ENCODE assay signal across 17 mouse cellular contexts in the genomic region with DNA sequence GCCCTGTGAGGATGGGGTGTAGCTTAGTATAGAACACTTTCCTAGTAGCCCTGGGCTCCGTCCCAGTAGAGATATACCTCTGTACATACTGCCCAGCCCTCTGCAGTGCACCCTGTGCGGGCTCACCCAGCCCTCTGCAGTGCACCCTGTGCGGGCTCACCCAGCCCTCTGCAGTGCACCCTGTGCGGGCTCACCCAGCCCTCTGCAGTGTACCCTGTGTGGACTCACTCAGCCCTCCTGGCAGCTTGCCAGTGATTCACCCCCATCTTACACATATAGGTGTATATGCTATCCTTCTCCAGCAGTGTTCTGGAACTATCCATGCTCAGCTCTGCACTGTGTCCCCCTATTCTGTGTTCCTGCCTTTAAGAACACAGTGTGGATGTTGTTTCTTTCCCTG. TPM values are rescaled to one million over a fixed set of nuclear protein-coding genes. Genes with fewer than 3 reads are reported as not detected.
A peak's percentile ranks its signal among the peaks of the same experiment; 100 is the strongest.
DNase-seq lines count a peak whose midpoint lies in the region; ATAC-seq lines count a peak whose summit lies in the region.
"Had no signal": no experiment of that assay in that cellular context is flagged by ENCODE, and none has a peak within 500 bp of the region (broad histone marks: within the 10 kb centered on the region; RNA-seq: fewer than 3 reads in every experiment).

No protein-coding gene starts in this region.

- H3K27ac ChIP-seq in hindbrain, embryonic 10.5 days, result 0 out of 2 replicates have a peak overlapping the region, but pooled peaks have one; percentile 30
- no peak overlapping the region for H3K27ac ChIP-seq in hindbrain, embryonic 11.5 days (ENCODE audit: low read depth, low read length)
- H3K27ac ChIP-seq in embryonic facial prominence, embryonic 11.5 days (replicated peaks; ENCODE audit: low read depth, low read length), result no peak overlapping the region
- no peak overlapping the region for H3K27ac ChIP-seq in hindbrain, embryonic 12.5 days
- H3K27ac ChIP-seq in stomach, embryonic 15.5 days, result no peak overlapping the region
- H3K27ac ChIP-seq: heart, adult 2 months; intestine, embryonic 15.5 days; liver, embryonic 13.5 days; lung, embryonic 15.5 days; neural tube, embryonic 13.5 days had no signal

- H3K4me2 ChIP-seq in hindbrain, embryonic 11.5 days (replicated peaks; ENCODE audit: low read depth, low read length), result no peak overlapping the region
- H3K4me2 ChIP-seq in embryonic facial prominence, embryonic 11.5 days (ENCODE audit: low read depth, low read length), result no peak overlapping the region
- no peak overlapping the region for H3K4me2 ChIP-seq in hindbrain, embryonic 12.5 days (replicated peaks)
- H3K4me2 ChIP-seq in stomach, embryonic 15.5 days, result no peak overlapping the region
- H3K4me2 ChIP-seq: intestine, embryonic 15.5 days; liver, embryonic 13.5 days; lung, embryonic 15.5 days; neural tube, embryonic 13.5 days had no signal

- no peak for ATAC-seq in hindbrain, embryonic 11.5 days (ENCODE audit: low FRiP score)
- ATAC-seq in embryonic facial prominence, embryonic 11.5 days (replicated peaks; ENCODE audit: insufficient number of reproducible peaks, low FRiP score, low TSS enrichment, low read depth), result 0 out of 2 replicates have a peak, but pooled peaks have one; percentile 16
- 0 out of 2 replicates have a peak, but pooled peaks have one; percentile 46 for ATAC-seq in hindbrain, embryonic 12.5 days (ENCODE audit: low FRiP score)
- ATAC-seq in stomach, embryonic 15.5 days (ENCODE audit: insufficient read depth, low FRiP score, low read depth), result peak; percentile 40; the same call in 1 of the 2 replicates
- ATAC-seq: intestine, embryonic 15.5 days had no signal

- H3K9me3 ChIP-seq in hindbrain, embryonic 10.5 days, result no peaks in the 10 kb centered on the region
- no peaks in the 10 kb centered on the region for H3K9me3 ChIP-seq in hindbrain, embryonic 11.5 days (ENCODE audit: control insufficient read depth, low read length)
- no peaks in the 10 kb centered on the region for H3K9me3 ChIP-seq in embryonic facial prominence, embryonic 11.5 days (replicated peaks; ENCODE audit: control insufficient read depth, low read length)
- H3K9me3 ChIP-seq in hindbrain, embryonic 12.5 days (replicated peaks), result no peaks in the 10 kb centered on the region
- no peaks in the 10 kb centered on the region for H3K9me3 ChIP-seq in stomach, embryonic 15.5 days
- H3K9me3 ChIP-seq: intestine, embryonic 15.5 days; liver, embryonic 13.5 days; lung, embryonic 15.5 days; neural tube, embryonic 13.5 days had no signal

- no peak overlapping the region for H3K4me3 ChIP-seq in hindbrain, embryonic 10.5 days
- no peak overlapping the region for H3K4me3 ChIP-seq in hindbrain, embryonic 11.5 days (ENCODE audit: low read depth, low read length)
- no peak overlapping the region for H3K4me3 ChIP-seq in embryonic facial prominence, embryonic 11.5 days (ENCODE audit: low read depth, low read length)
- no peak overlapping the region for H3K4me3 ChIP-seq in hindbrain, embryonic 12.5 days
- no peak overlapping the region for H3K4me3 ChIP-seq in stomach, embryonic 15.5 days (replicated peaks)
- H3K4me3 ChIP-seq: heart, adult 2 months; intestine, embryonic 15.5 days; liver, embryonic 13.5 days; lung, embryonic 15.5 days; neural tube, embryonic 13.5 days had no signal

- H3K4me1 ChIP-seq in hindbrain, embryonic 10.5 days (replicated peaks), result peaks cover 29% of the 10 kb centered on the region
- peaks cover under 1% of the 10 kb centered on the region; the same call in 1 of the 2 replicates for H3K4me1 ChIP-seq in hindbrain, embryonic 11.5 days (replicated peaks; ENCODE audit: control insufficient read depth, insufficient read depth, low read length)
- H3K4me1 ChIP-seq in embryonic facial prominence, embryonic 11.5 days (ENCODE audit: control insufficient read depth, insufficient read depth, low read length), result no peaks in the 10 kb centered on the region
- peaks cover 14% of the 10 kb centered on the region for H3K4me1 ChIP-seq in hindbrain, embryonic 12.5 days
- no peaks in the 10 kb centered on the region for H3K4me1 ChIP-seq in stomach, embryonic 15.5 days
- H3K4me1 ChIP-seq: intestine, embryonic 15.5 days; liver, embryonic 13.5 days; lung, embryonic 15.5 days had no signal

- 0 out of 2 replicates have a peak, but pooled peaks cover 3% of the 10 kb centered on the region for H3K36me3 ChIP-seq in hindbrain, embryonic 10.5 days
- H3K36me3 ChIP-seq in hindbrain, embryonic 11.5 days (ENCODE audit: control insufficient read depth, insufficient read depth, low read length), result no peaks in the 10 kb centered on the region
- no peaks in the 10 kb centered on the region for H3K36me3 ChIP-seq in embryonic facial prominence, embryonic 11.5 days (replicated peaks; ENCODE audit: control insufficient read depth, insufficient read depth, low read depth, low read length)
- H3K36me3 ChIP-seq in hindbrain, embryonic 12.5 days, result no peaks in the 10 kb centered on the region
- H3K36me3 ChIP-seq in stomach, embryonic 15.5 days, result no peaks in the 10 kb centered on the region
- H3K36me3 ChIP-seq: intestine, embryonic 15.5 days; liver, embryonic 13.5 days; lung, embryonic 15.5 days; neural tube, embryonic 13.5 days had no signal

- H3K9ac ChIP-seq in hindbrain, embryonic 11.5 days (ENCODE audit: low read depth, low read length), result no peak overlapping the region
- H3K9ac ChIP-seq in embryonic facial prominence, embryonic 11.5 days (replicated peaks; ENCODE audit: low read length), result no peak overlapping the region
- H3K9ac ChIP-seq in hindbrain, embryonic 12.5 days, result no peak overlapping the region
- H3K9ac ChIP-seq in stomach, embryonic 15.5 days, result no peak overlapping the region
- H3K9ac ChIP-seq: intestine, embryonic 15.5 days; liver, embryonic 13.5 days; lung, embryonic 15.5 days; neural tube, embryonic 13.5 days had no signal

- WGBS in hindbrain, embryonic 10.5 days, result 90% methylated on average over 4 of the region's 4 CpGs
- 84% methylated on average over 4 of the region's 4 CpGs for WGBS in hindbrain, embryonic 11.5 days
- 82% methylated on average over 4 of the region's 4 CpGs for WGBS in embryonic facial prominence, embryonic 11.5 days
- WGBS in hindbrain, embryonic 12.5 days, result 83% methylated on average over 4 of the region's 4 CpGs
- 82% methylated on average over 4 of the region's 4 CpGs for WGBS in stomach, embryonic 15.5 days

- no peak for DNase-seq in hindbrain, embryonic 10.5 days (ENCODE audit: low spot score)
- DNase-seq in hindbrain, embryonic 11.5 days (ENCODE audit: low spot score), result no peak
- no peak for DNase-seq in embryonic facial prominence, embryonic 11.5 days (ENCODE audit: low spot score)
- DNase-seq in lung, postnatal 14 days, result no peak
- no peak for DNase-seq in right cerebral cortex, postnatal 36 days (ENCODE audit: low spot score in 2 of 2)
- DNase-seq: cerebellum, adult 9-11 months; gastrocnemius, postnatal 14 days; heart, adult 2 months; heart, postnatal 14 days; liver, embryonic 13.5 days; right cerebral cortex, postnatal 4 days; thymus, adult 2 months had no signal

- no peaks in the 10 kb centered on the region for H3K27me3 ChIP-seq in hindbrain, embryonic 10.5 days (ENCODE audit: insufficient read depth, poor library complexity, severe bottlenecking)
- no peaks in the 10 kb centered on the region for H3K27me3 ChIP-seq in hindbrain, embryonic 11.5 days (ENCODE audit: control insufficient read depth, insufficient read depth, low read length)
- no peaks in the 10 kb centered on the region for H3K27me3 ChIP-seq in embryonic facial prominence, embryonic 11.5 days (ENCODE audit: control insufficient read depth, insufficient read depth, low read length)
- no peaks in the 10 kb centered on the region for H3K27me3 ChIP-seq in hindbrain, embryonic 12.5 days
- no peaks in the 10 kb centered on the region for H3K27me3 ChIP-seq in stomach, embryonic 15.5 days (replicated peaks)
- H3K27me3 ChIP-seq: intestine, embryonic 15.5 days; lung, embryonic 15.5 days; neural tube, embryonic 13.5 days had no signal

RNA-seq across cellular contexts. Expression of a gene that starts 12.1 kb away (rescaled TPM):
- 7.6 and 8.9 TPM in 2 replicates for polyA plus RNA-seq in hindbrain, embryonic 10.5 days (2016; fragmentation: Nextera tagmentation; extraction: Ambion mirVana)
- 2.3 and 5.5 TPM in 2 replicates for polyA plus RNA-seq in hindbrain, embryonic 11.5 days (2014; fragmentation: Nextera tagmentation; extraction: Ambion mirVana)
- polyA plus RNA-seq in embryonic facial prominence, embryonic 11.5 days (2014; fragmentation: Nextera tagmentation; extraction: Ambion mirVana), result 5.5 and 5.6 TPM in 2 replicates
- polyA plus RNA-seq in hindbrain, embryonic 12.5 days (2016; fragmentation: Nextera tagmentation; extraction: Ambion mirVana), result 4.1 and 4.5 TPM in 2 replicates
- 6.1 and 7.5 TPM in 2 replicates for polyA plus RNA-seq in stomach, embryonic 15.5 days (2015; fragmentation: Nextera tagmentation; extraction: Ambion mirVana)

RNA-seq across cellular contexts. Expression of a gene that starts 12.2 kb away (rescaled TPM):
- 116 and 121 TPM in 2 replicates for polyA plus RNA-seq in hindbrain, embryonic 10.5 days (2016; fragmentation: Nextera tagmentation; extraction: Ambion mirVana)
- 107 and 113 TPM in 2 replicates for polyA plus RNA-seq in hindbrain, embryonic 11.5 days (2014; fragmentation: Nextera tagmentation; extraction: Ambion mirVana)
- polyA plus RNA-seq in embryonic facial prominence, embryonic 11.5 days (2014; fragmentation: Nextera tagmentation; extraction: Ambion mirVana), result 120 and 122 TPM in 2 replicates
- polyA plus RNA-seq in hindbrain, embryonic 12.5 days (2016; fragmentation: Nextera tagmentation; extraction: Ambion mirVana), result 78.0 and 80.8 TPM in 2 replicates
- 89.8 and 100 TPM in 2 replicates for polyA plus RNA-seq in stomach, embryonic 15.5 days (2015; fragmentation: Nextera tagmentation; extraction: Ambion mirVana)

RNA-seq across cellular contexts. Expression of a gene that starts 17.8 kb away (rescaled TPM):
- 0.30 TPM in 2 replicates for polyA plus RNA-seq in hindbrain, embryonic 10.5 days (2016; fragmentation: Nextera tagmentation; extraction: Ambion mirVana)
- 0.13 and 0.20 TPM in 2 replicates for polyA plus RNA-seq in hindbrain, embryonic 11.5 days (2014; fragmentation: Nextera tagmentation; extraction: Ambion mirVana)
- not detected in 2 replicates for polyA plus RNA-seq in embryonic facial prominence, embryonic 11.5 days (2014; fragmentation: Nextera tagmentation; extraction: Ambion mirVana)
- polyA plus RNA-seq in hindbrain, embryonic 12.5 days (2016; fragmentation: Nextera tagmentation; extraction: Ambion mirVana), result 0.10 TPM in 1 of 2 replicates, not detected in the other
- polyA plus RNA-seq in stomach, embryonic 15.5 days (2015; fragmentation: Nextera tagmentation; extraction: Ambion mirVana), result not detected in 2 replicates
- polyA plus RNA-seq: heart, adult 2 months; intestine, embryonic 15.5 days; liver, embryonic 13.5 days; lung, embryonic 15.5 days; neural tube, embryonic 13.5 days had no signal
